Mouse (Mus musculus) stomach, embryonic 14.5 days (tissue): ENCODE measurements around the gene Atp1b1. TPM values are rescaled to one million over a fixed set of nuclear protein-coding genes. Genes with fewer than 3 reads are reported as not detected.

Experiments
- ATAC-seq: fragments of 200-750 bp; cut with Nextera tagmentation; 2 replicates; pipeline ENCODE4 v1.8.0; 2017; ENCODE audit warnings: low read depth, moderate TSS enrichment; ENCODE audit not compliant: insufficient number of reproducible peaks, insufficient read depth, low FRiP score
- H3K27ac ChIP-seq: fragments of 300-500 bp; sonication (generic); 2 replicates; pipeline ENCODE4 v1.5.1; 2014; ENCODE audit warnings: mild to moderate bottlenecking, low read length, moderate library complexity, mixed read lengths
- H3K27me3 ChIP-seq: fragments of 300-500 bp; sonication (generic); 2 replicates; pipeline ENCODE4 v1.6.1; 2014; ENCODE audit warnings: low read length, control low read depth, mixed read lengths; ENCODE audit not compliant: control insufficient read depth, insufficient read depth
- H3K36me3 ChIP-seq: fragments of 300-500 bp; sonication (generic); 2 replicates; pipeline ENCODE4 v1.6.1; 2014; ENCODE audit warnings: mild to moderate bottlenecking, control low read depth, low read length, moderate library complexity, mixed read lengths; ENCODE audit not compliant: control insufficient read depth, insufficient read depth
- H3K4me1 ChIP-seq: fragments of 300-500 bp; sonication (generic); 2 replicates; pipeline ENCODE4 v1.6.1; 2014; ENCODE audit warnings: low read length, control low read depth, mixed read lengths; ENCODE audit not compliant: control insufficient read depth, insufficient read depth
- H3K4me2 ChIP-seq: fragments of 300-500 bp; sonication (generic); replicated peaks from 2 replicates; pipeline ENCODE4 v1.6.1; 2014; ENCODE audit warnings: low read depth, low read length, control low read depth
- H3K4me3 ChIP-seq: fragments of 300-500 bp; sonication (generic); 2 replicates; pipeline ENCODE4 v1.5.1; 2014; ENCODE audit warnings: low read depth, low read length, control low read depth
- H3K9ac ChIP-seq: fragments of 300-500 bp; sonication (generic); replicated peaks from 2 replicates; pipeline ENCODE4 v1.6.1; 2014; ENCODE audit warnings: low read depth, mild to moderate bottlenecking, control low read depth, low read length, moderate library complexity, mixed read lengths
- H3K9me3 ChIP-seq: fragments of 300-500 bp; sonication (generic); 2 replicates; pipeline ENCODE4 v1.6.1; 2016; ENCODE audit warnings: low read depth, low read length, control low read depth; ENCODE audit not compliant: control insufficient read depth
- WGBS: fragments of 180-500 bp; shearing (Covaris S2); extraction: QIAGEN DNeasy Blood & Tissue Kit; methylation state at CpG from one replicate; pipeline ENCODE4 v1.1.7; 2014; 5-methylcytosine and 5-hydroxymethylcytosine counted together
- polyA plus RNA-seq: library from polyadenylated mRNA; unstranded; fragments of >200 nt; fragmentation: Nextera tagmentation; extraction: Ambion mirVana; gene quantifications from 2 replicates; pipeline ENCODE4 v1.2.1, GENCODE M21; 2014

Gene Atp1b1
- polyA plus RNA-seq, 1 experiment from 2014 or later = 76.9 TPM

- 77% methylated on average over 6 of the region's 6 CpGs for WGBS
- H3K9me3 ChIP-seq = no peaks in the 10 kb centered on the region
- H3K4me1 ChIP-seq = peaks cover 9% of the 10 kb centered on the region; the same call in 1 of the 2 replicates
- H3K27ac ChIP-seq = no peak overlapping the region
- no peak overlapping the region for H3K4me3 ChIP-seq
- no peak overlapping the region for H3K4me2 ChIP-seq
- peaks cover 11% of the 10 kb centered on the region; the same call in 1 of the 2 replicates for H3K36me3 ChIP-seq
- no peak for ATAC-seq
- H3K27me3 ChIP-seq = 0 out of 2 replicates have a peak, but pooled peaks cover 3% of the 10 kb centered on the region
- H3K9ac ChIP-seq = no peak overlapping the region
These were observed 5.6 kb downstream of the Atp1b1 start for GRCm38 (mm10) chr1:164452580-164452979.

DNA sequence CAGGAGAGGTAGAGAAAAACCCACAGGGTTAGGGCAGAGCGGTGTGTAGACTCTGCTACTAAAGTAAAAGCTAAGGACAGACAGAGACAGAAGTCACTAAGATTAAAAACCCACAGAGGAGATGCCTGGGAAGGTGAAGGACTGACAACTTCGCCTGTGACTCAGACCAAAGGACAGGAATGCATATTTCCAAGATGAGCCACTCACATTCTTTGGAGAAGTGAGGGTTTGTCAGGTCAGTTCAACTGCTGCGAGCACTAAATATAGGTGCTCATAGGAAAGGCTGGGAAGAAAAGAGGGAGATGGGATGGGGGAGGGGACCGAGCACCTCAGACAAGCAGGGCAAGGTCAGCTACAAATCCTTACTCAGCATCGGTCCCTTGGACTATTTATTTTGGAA is 6.8 kb downstream of the Atp1b1 start:
- Histone ChIP-seq H3K4me2 (no peak overlapping the region), H3K9ac (no peak overlapping the region), H3K9me3 (no peaks in the 10 kb centered on the region), H3K27me3 (0 out of 2 replicates have a peak, but pooled peaks cover 3% of the 10 kb centered on the region), H3K36me3 (peaks cover 11% of the 10 kb centered on the region; the same call in 1 of the 2 replicates), H3K27ac (no peak overlapping the region), H3K4me3 (no peak overlapping the region), H3K4me1 (peaks cover 7% of the 10 kb centered on the region; the same call in 1 of the 2 replicates)
- ATAC-seq = no peak
- WGBS = 80% methylated on average over 5 of the region's 5 CpGs

DNA sequence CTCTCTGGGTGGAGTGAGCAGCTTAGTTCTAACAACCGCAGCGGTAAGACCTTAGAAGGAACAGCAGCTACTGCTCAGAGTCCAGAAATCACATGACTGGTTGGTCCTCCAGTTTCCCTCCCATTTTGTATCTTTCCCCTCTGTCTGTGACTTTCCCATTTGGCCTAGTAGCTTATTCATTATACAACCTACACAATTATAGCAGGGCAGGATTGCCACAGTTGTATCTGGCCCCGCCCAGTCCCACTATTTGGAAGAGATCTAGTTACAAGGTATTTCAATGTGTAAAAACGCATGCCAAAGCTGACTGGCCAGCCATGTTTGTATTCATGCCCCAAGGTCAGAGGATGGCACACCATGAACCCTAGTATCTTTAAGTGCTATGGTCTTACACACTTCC is 7.5 kb downstream of the Atp1b1 start:
- no peak for ATAC-seq
- H3K9ac ChIP-seq = no peak overlapping the region
- H3K27me3 ChIP-seq = no peaks in the 10 kb centered on the region

DNA sequence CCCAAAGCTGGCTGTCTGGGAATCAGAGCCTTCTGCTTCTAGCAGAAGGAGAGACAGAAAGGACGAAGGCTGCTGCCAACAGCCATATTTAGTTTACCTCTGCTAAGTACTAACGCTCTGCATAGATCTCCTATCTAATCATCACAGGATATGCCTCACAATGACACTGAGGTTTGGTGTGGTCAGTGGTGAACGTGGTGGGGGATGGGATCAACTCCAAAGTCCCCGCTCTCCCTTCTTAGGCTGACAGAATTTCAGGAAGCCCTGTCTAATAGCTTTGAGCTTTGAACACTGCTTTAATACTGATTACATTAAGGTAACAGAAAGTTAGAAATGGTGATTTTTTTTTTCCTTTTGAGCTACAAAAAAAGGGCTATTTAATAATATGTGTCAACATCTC is 7.9 kb downstream of the Atp1b1 start:
- WGBS = 67% methylated on average over 4 of the region's 4 CpGs
- peaks cover 11% of the 10 kb centered on the region; the same call in 1 of the 2 replicates for H3K36me3 ChIP-seq
- ATAC-seq = no peak
- H3K9ac ChIP-seq = no peak overlapping the region
- H3K4me1 ChIP-seq = peaks cover 7% of the 10 kb centered on the region; the same call in 1 of the 2 replicates
- H3K27ac ChIP-seq = no peak overlapping the region
- no peak overlapping the region for H3K4me2 ChIP-seq
- H3K9me3 ChIP-seq = no peaks in the 10 kb centered on the region
- H3K27me3 ChIP-seq = no peaks in the 10 kb centered on the region
- no peak overlapping the region for H3K4me3 ChIP-seq

More for the DNA sequence above, 7.5 kb downstream of the Atp1b1 start:
- peaks cover 11% of the 10 kb centered on the region; the same call in 1 of the 2 replicates for H3K36me3 ChIP-seq
- H3K27ac ChIP-seq = no peak overlapping the region
- no peak overlapping the region for H3K4me2 ChIP-seq
- H3K4me3 ChIP-seq = no peak overlapping the region
- no peaks in the 10 kb centered on the region for H3K9me3 ChIP-seq
- WGBS = 77% methylated on average over 4 of the region's 4 CpGs
- peaks cover 7% of the 10 kb centered on the region; the same call in 1 of the 2 replicates for H3K4me1 ChIP-seq

GRCm38 (mm10) chr1:164449626-164450025 is 8.5 kb downstream of the Atp1b1 start:
- Histone ChIP-seq H3K9me3 (no peaks in the 10 kb centered on the region), H3K9ac (no peak overlapping the region), H3K36me3 (peaks cover 11% of the 10 kb centered on the region; the same call in 1 of the 2 replicates), H3K27ac (no peak overlapping the region), H3K27me3 (no peaks in the 10 kb centered on the region), H3K4me1 (peaks cover 3% of the 10 kb centered on the region; the same call in 1 of the 2 replicates), H3K4me2 (no peak overlapping the region), H3K4me3 (no peak overlapping the region)
- no peak for ATAC-seq
- 90% methylated on average over 8 of the region's 8 CpGs for WGBS

GRCm38 (mm10) chr1:164447521-164447920 is 10.6 kb downstream of the Atp1b1 start:
- Histone ChIP-seq H3K27ac (no peak overlapping the region), H3K4me3 (no peak overlapping the region), H3K4me2 (no peak overlapping the region), H3K36me3 (peaks cover 10% of the 10 kb centered on the region; the same call in 1 of the 2 replicates), H3K4me1 (no peaks in the 10 kb centered on the region), H3K27me3 (no peaks in the 10 kb centered on the region), H3K9ac (no peak overlapping the region), H3K9me3 (no peaks in the 10 kb centered on the region)
- WGBS = 87% methylated on average over 6 of the region's 6 CpGs
- no peak for ATAC-seq

DNA sequence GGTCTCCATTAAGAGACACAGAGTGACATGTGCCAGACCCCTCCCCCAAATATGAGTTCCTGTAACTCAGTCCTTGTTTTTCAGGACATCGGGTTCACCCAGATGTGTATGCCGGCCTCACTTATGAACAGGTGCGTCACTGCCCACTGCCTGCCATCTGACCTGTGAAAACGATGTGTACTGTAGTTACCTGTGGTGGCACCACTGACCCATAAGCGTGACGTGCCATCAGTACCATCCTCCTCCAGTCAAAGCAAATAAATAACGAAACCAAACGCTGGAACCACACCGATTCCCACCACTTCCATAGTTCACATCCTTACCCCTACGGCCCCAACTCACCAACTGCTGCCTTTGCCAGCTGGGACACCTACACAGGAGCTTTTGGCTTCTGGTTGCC is 11.6 kb downstream of the Atp1b1 start:
- no peak overlapping the region for H3K4me2 ChIP-seq
- no peaks in the 10 kb centered on the region for H3K4me1 ChIP-seq
- no peak overlapping the region for H3K9ac ChIP-seq
- no peaks in the 10 kb centered on the region for H3K27me3 ChIP-seq
- H3K36me3 ChIP-seq = peaks cover 11% of the 10 kb centered on the region
- no peak overlapping the region for H3K27ac ChIP-seq
- ATAC-seq = no peak
- no peak overlapping the region for H3K4me3 ChIP-seq
- no peaks in the 10 kb centered on the region for H3K9me3 ChIP-seq
- 92% methylated on average over 10 of the region's 10 CpGs for WGBS

DNA sequence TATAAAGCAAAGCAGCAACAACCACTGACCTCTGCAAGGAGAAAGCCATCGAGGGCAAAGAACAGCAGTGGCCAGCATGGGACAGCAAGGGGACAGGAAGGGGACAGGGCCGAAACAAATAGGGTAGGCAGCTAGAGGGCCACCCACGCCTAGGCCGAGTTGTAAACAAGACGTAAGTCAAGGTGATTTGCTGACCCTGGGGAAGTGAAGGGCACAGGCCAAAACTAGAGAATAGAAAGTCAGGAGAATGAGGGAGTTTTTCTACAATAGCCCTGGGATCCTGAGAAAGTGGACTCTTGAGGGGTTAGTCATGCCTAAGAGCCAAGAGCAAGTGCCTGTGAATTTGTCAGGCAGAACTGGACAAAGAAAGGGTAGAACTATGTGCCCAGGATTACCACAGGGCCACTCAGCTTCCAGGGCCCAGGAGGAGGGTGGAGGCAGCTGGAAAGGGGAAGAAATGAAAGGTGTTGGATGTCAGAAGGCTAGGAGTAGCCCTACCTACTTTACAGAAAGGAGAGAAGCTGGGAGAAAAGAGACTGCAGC is 12.5 kb downstream of the Atp1b1 start:
- WGBS = 76% methylated on average over 5 of the region's 5 CpGs
- Histone ChIP-seq H3K27ac (no peak overlapping the region), H3K9me3 (no peaks in the 10 kb centered on the region), H3K4me1 (no peaks in the 10 kb centered on the region), H3K4me3 (no peak overlapping the region), H3K27me3 (no peaks in the 10 kb centered on the region), H3K4me2 (no peak overlapping the region), H3K9ac (no peak overlapping the region), H3K36me3 (peaks cover 16% of the 10 kb centered on the region)
- no peak for ATAC-seq
